Mouse (Mus musculus): ENCODE measurements around the gene Pygb. TPM values are rescaled to one million over a fixed set of nuclear protein-coding genes. Genes with fewer than 3 reads are reported as not detected.

Pygb gene
- 100 to 1,000 TPM; 126 to 127 TPM for total RNA-seq (2021)
- long read RNA-seq, experiment 1, transcript Pygb-201 (20 exons, 3,909 nt) = major isoform, 215 of 253 reads
- long read RNA-seq, experiment 1, partial matches to known transcripts = 20 of 253 reads
- long read RNA-seq, experiment 1, other reads (novel, unspliced or antisense) = 18 of 253 reads
- long read RNA-seq, experiment 2, transcript Pygb-201 (20 exons, 3,909 nt) = major isoform, 244 of 294 reads
- long read RNA-seq, experiment 2, partial matches to known transcripts = 25 of 294 reads
- long read RNA-seq, experiment 2, other reads (novel, unspliced or antisense) = 25 of 294 reads

DNA sequence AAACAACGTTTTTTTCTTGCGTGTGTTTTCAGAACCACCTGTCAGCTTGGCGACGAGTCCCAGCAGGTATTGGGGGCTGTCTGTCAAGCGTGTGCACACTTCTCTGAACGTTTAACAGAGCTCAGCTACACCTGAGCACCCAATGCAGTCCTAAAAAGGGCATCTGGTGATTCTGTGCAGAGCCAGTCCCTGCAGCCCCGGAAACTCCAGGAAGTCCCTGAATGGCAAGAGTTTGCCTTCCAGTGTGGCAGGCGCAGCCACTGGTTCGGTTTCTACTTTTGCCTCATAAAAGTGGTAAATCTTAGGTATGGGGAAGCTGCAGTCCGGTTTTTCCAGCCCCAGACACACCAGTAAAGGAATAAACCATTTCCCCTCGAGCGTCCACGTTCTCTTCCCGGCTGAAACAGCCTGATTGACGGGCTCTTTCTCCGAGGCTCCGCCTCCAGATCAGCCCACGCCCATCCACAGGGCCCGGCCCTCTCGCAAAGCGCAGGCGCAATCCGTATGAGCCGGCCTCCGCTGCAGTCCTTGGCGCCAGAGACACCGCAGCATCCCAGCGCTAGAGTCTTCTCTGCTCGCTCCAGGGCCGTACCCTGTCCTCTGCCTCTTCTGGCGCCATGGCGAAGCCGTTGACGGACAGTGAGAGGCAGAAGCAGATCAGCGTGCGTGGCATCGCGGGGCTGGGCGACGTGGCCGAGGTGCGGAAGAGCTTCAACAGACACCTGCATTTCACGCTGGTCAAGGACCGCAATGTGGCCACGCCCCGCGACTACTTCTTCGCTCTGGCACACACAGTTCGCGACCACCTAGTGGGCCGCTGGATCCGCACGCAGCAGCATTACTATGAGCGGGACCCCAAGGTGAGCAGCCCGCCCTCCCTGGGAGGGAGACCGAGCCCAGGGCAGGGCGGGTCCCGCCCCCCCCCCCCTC is at the start of gene Pygb:
Gene Pygb (plus strand): TSS at position 485 of the 930 bp plus-strand sequence.
- H3K4me3 ChIP-seq = peak within 1 kb of the TSS; percentile 82
- peak within 1 kb of the TSS; percentile 69 for H3K27ac ChIP-seq
- peak; percentile 84 to 85 for DNase-seq (ENCODE audit: extremely low spot score in 1 of 2, low spot score in 2 of 2)
- intact Hi-C loops (cut with DNase I) = loop anchor here (5.0 kb wide), 1 partner anchor 109 kb away; no protein-coding TSS in a partner anchor
- TF ChIP-seq CTCF (IDR thresholded peaks at IDR 0.05) = no peak

DNA sequence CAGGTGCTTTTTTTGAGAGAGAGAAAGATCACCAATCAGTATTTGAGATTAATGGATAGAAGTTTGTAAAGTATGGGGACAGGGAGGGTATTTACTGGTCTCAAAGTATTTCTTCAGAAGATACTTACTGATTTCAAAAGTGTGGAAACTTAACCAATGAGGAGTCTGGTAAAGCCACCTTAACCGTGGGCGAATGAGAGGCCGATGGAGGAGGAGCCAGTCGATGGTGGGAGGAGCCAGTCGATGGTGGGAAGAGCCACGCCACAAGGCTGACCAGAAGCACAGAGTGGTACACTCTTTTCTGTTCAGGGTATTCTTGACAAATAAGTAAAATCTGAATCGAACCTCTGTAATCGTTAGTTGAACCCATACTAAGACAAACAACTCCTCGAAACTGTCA is 48.7 kb upstream of the Pygb start:
- Histone ChIP-seq H3K4me3 (no peak overlapping the region), H3K27ac (no peak overlapping the region)
- intact Hi-C loops (cut with DNase I) = no loop called here
- DNase-seq (ENCODE audit: extremely low spot score in 1 of 2, low spot score in 2 of 2) = no peak
- TF ChIP-seq CTCF (IDR thresholded peaks at IDR 0.05) = no peak

DNA sequence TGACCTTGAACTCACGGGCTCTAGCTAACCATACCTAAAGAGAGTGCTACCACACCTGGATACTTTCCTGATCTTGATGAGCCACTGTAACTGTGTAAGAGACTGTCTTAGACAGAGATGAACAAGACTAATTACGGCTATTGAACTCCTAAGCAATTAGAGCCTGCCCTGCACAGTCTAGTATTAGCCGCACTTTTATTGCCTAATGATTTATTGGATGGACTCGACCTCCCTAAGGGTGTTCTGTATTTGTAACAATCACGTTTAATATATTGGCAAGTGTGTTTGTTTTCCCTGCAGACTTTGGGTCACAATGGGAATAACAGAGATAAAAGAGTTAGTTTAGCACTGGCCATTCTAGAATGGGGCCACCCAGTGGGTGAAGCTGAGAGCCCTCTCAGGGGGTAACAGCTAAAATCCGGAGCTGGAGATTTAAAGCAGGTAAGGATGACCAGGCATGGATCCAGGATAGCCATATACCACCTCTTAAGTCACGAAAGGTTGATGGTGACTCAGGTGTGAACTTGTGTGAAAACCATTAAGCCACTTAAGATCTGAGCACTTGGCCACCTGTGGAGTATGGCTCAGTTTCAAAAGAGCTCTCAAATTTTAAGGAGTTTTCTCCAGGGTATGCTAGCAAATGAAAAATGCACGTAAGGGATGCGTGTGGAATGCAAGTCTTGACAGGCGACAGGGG is 46.2 kb upstream of the Pygb start:
- no peak overlapping the region for H3K27ac ChIP-seq
- TF ChIP-seq CTCF (IDR thresholded peaks at IDR 0.05) = no peak
- DNase-seq (ENCODE audit: extremely low spot score in 1 of 2, low spot score in 2 of 2) = no peak
- intact Hi-C loops (cut with DNase I) = loop anchor here (5.0 kb wide), 1 partner anchor 183 kb away; no protein-coding TSS in a partner anchor
- no peak overlapping the region for H3K4me3 ChIP-seq

DNA sequence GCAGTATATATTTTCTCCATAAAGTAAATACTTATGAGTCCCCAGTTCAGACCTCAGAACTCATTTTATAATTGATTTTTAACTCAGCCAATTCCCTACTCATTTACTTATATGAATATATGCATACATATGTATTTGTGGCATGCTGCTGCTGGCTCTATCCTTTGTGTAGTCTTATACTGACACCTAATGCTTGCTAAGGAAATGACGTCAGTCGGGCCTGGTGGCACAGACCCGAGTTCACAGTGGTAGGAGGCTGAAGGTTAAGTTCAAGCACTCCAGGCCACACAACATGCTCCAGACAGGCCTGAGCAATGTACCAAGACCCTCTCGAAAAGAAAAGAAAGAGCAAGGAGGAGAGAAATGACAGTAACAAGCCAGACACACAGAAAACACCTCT is 45.1 kb upstream of the Pygb start:
- intact Hi-C loops (cut with DNase I) = loop anchor here (5.0 kb wide), 1 partner anchor 184 kb away; no protein-coding TSS in a partner anchor
- peak; percentile 34 for TF ChIP-seq CTCF (IDR thresholded peaks at IDR 0.05)
- Histone ChIP-seq H3K27ac (no peak overlapping the region), H3K4me3 (no peak overlapping the region)
- DNase-seq (ENCODE audit: extremely low spot score in 1 of 2, low spot score in 2 of 2) = no peak

DNA sequence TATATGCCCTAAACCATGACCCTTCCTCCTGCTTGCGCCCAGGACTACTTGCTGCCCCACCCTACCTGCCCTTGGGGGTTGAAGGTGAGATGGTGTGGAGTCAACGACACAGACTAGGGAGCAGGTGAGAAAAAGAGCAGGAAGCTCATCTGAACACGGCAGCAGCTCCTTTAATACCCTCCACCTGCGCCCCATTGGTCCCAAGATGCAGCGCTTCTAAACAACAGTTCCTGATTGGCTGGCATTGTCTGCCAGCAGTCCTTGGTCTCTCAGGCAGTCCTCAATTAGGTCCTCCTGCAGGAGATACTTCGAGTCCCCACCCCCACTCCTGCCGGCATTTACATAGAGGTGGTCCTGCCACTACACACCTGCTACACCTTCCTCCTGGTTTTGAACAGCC is 41.5 kb upstream of the Pygb start:
- H3K27ac ChIP-seq = no peak overlapping the region
- no peak overlapping the region for H3K4me3 ChIP-seq
- TF ChIP-seq CTCF (IDR thresholded peaks at IDR 0.05) = no peak
- DNase-seq (ENCODE audit: extremely low spot score in 1 of 2, low spot score in 2 of 2) = no peak
- intact Hi-C loops (cut with DNase I) = loop anchor here (5.0 kb wide), 1 partner anchor 162 kb away; the partner anchor contains the start of gene Gins1

DNA sequence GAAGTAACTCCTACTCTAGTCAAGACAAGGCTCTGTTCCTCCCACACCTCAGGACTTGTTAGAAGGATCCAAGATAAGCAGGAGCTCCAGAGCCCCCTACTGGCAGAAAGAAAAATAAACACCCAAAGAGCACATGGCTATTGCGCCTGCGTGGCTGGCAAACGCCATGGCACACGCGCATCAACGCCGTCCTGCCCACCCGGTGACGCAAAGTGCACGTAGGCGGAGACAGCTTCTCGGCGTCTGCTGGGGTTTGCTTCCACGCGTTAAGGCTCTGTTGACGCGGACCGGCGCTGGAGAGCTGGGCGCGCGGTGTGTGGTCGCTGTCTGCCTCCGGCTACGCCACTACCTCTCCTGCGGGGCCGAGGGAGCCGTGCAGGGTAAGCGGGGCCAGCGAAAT is 37.7 kb upstream of the Pygb start, which contains the start of gene Entpd6:
Gene Entpd6 (plus strand): TSS at position 189 of the 400 bp plus-strand sequence.
- Histone ChIP-seq H3K4me3 (peak within 1 kb of the TSS; percentile 93), H3K27ac (peak within 1 kb of the TSS; percentile 94)
- intact Hi-C loops (cut with DNase I) = loop anchor here (2.0 to 5.0 kb wide), 3 partner anchors 70 to 158 kb away; partner anchors contain the start of genes Apmap and Gins1
- TF ChIP-seq CTCF (IDR thresholded peaks at IDR 0.05) = peak; percentile 96
- DNase-seq (ENCODE audit: extremely low spot score in 1 of 2, low spot score in 2 of 2) = peak; percentile 97 to 98

DNA sequence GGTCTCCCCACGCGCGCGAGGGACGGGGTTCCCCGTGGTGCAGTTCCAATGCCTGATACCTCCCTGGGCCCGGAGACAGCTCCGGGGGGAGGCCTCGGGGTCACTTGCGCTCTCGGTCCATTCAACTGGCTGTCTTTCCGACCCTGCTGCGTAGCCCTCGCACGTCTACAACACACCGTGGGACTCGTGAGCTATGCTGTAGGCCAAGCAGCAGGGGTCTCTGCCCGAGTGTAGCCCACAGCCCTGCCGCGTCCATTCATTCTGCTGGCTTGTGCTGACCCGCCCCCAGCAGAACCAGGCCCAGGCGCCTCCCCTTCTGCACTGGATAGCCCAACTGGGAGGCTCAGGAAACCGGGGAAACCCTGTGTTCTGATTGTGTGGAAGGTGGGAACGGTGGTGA is 37.3 kb upstream of the Pygb start:
- peak overlapping the region; percentile 94 for H3K27ac ChIP-seq
- peak overlapping the region; percentile 93 for H3K4me3 ChIP-seq
- TF ChIP-seq CTCF (IDR thresholded peaks at IDR 0.05) = no peak
- DNase-seq (ENCODE audit: extremely low spot score in 1 of 2, low spot score in 2 of 2) = no peak
- intact Hi-C loops (cut with DNase I) = loop anchor here (2.0 to 5.0 kb wide), 3 partner anchors 70 to 158 kb away; partner anchors contain the start of genes Apmap and Gins1

DNA sequence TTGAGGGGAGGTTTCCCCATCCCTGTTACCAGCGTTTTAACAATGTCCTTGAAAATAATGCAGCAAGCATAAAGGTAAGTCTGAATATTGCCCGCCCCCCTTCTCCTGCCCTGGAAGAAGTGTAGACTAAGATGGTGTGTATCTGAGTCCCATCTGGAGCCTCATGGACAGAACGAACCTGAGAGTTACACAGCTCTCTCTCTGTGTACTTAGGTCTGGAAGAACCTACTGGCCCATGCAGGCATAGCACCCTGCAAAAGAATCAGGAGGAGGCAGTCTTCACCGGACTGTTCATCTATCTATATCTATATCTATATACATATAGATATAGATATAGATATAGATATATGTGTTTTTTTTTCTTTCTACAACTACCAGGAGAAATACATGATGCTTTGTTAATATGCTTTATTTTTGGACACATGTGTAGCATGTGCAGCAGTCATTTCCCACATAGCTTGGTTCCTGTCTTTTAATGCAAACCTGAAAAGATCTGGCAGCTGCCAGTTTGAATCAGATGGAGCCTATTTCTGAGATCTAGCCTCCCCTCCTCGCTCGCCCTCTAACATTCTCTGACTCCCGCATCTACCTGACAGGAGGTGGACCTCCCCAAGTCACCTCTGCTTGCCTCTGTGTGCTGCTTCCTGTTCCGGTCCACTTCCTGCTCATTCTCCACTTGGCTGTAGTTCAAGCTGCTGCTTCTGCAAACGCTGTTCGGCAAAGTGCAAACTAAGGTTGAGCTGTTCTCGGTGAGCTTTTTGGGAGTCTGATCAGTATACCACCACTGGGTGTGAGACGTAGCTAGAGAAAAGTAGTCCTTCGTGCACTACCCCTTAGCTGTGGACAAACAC is 36.2 kb upstream of the Pygb start:
- Histone ChIP-seq H3K27ac (no peak overlapping the region), H3K4me3 (peak overlapping the region; percentile 93)
- intact Hi-C loops (cut with DNase I) = loop anchor here (10.0 kb wide), 1 partner anchor 254 kb away; no protein-coding TSS in a partner anchor
- DNase-seq (ENCODE audit: extremely low spot score in 1 of 2, low spot score in 2 of 2) = no peak
- peak; percentile 42 for TF ChIP-seq CTCF (IDR thresholded peaks at IDR 0.05)

DNA sequence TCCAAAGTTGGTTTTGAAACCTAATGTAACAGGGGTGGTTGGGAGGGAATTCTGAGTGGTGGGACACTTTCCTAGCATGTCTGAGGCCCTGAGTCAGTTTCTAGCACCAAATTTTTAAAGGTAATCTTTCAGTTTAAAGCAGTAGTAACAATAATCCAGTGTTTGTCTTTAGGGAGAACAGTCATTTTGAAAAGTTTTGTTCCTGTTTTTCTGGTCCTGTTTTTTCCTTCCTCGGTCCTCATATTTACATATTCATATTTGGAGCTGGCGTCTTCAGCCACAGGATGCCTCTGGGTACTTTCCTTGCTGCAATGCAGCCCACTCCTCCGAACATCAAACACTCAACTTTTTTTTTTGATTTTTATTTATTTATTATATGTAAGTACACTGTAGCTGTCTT is 31.5 kb upstream of the Pygb start:
- no peak for DNase-seq (ENCODE audit: extremely low spot score in 1 of 2, low spot score in 2 of 2)
- H3K4me3 ChIP-seq = no peak overlapping the region
- intact Hi-C loops (cut with DNase I) = loop anchor here (10.0 kb wide), 1 partner anchor 250 kb away; no protein-coding TSS in a partner anchor
- TF ChIP-seq CTCF (IDR thresholded peaks at IDR 0.05) = no peak
- no peak overlapping the region for H3K27ac ChIP-seq

DNA sequence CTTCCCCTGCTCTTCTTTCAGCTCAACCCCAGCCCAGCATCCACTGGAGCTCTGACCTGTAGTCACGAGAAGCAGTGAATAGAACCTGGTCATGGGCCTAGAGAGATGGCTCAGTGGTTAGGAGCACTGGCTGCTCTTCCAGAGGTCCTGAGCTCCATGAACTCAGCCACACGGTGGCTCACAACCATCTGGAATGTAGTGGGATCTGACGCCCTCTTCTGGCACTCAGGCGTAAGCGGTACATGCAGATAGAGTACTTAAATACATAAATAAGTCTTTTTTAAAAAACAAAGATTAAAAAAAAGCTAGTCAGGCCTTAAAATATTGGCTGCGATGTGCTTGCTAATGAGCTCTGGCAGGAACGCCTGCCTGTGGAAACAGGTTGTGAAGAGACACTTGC is 25.1 kb upstream of the Pygb start:
- Histone ChIP-seq H3K4me3 (no peak overlapping the region), H3K27ac (no peak overlapping the region)
- no peak for DNase-seq (ENCODE audit: extremely low spot score in 1 of 2, low spot score in 2 of 2)
- intact Hi-C loops (cut with DNase I) = no loop called here
- peak; percentile 38 for TF ChIP-seq CTCF (IDR thresholded peaks at IDR 0.05)
